ENCODE assay signal across 12 mouse cellular contexts in genomic region chr5:143061511-143061910, GRCm38 (mm10). TPM values are rescaled to one million over a fixed set of nuclear protein-coding genes. Genes with fewer than 3 reads are reported as not detected.
DNase-seq lines count a peak whose midpoint lies in the region; ATAC-seq and TF ChIP-seq lines count a peak whose summit lies in the region.
"Had no signal": no experiment of that assay in that cellular context is flagged by ENCODE, and none has a peak within 500 bp of the region (broad histone marks: within the 10 kb centered on the region; RNA-seq: fewer than 3 reads in every experiment).

No protein-coding gene starts in this region.

- DNase-seq in heart, adult 18-20 months, result peak; percentile 55 to 56
- DNase-seq in adrenal gland, postnatal 36 days, result peak; percentile 56 to 62
- DNase-seq in heart, postnatal 0 days (ENCODE audit: low spot score), result peak; percentile 79
- no peak for DNase-seq in midbrain, embryonic 11.5 days (ENCODE audit: low spot score, missing footprints)
- no peak for DNase-seq in thymus, postnatal 10 days (ENCODE audit: low spot score in 2 of 2)
- no peak for DNase-seq in urinary bladder, adult 18-20 months (ENCODE audit: low spot score in 2 of 2)
- DNase-seq in embryo, embryonic 10.5 days (ENCODE audit: low spot score), result no peak
- DNase-seq: right cerebral cortex, postnatal 14 days; thymus, adult 2 months had no signal

- no peaks in the 10 kb centered on the region for H3K27me3 ChIP-seq in heart, embryonic 11.5 days (ENCODE audit: control insufficient read depth, insufficient read depth, low read length)
- no peaks in the 10 kb centered on the region for H3K27me3 ChIP-seq in heart, postnatal 0 days (ENCODE audit: control insufficient read depth, insufficient read depth, low read length)
- peaks cover 2% of the 10 kb centered on the region; the same call in 1 of the 2 replicates for H3K27me3 ChIP-seq in midbrain, embryonic 11.5 days (ENCODE audit: control insufficient read depth, insufficient read depth, low read length)
- H3K27me3 ChIP-seq: limb, embryonic 15.5 days had no signal

- WGBS in heart, embryonic 11.5 days (ENCODE audit: insufficient replicate concordance), result 42% methylated on average over 3 of the region's 3 CpGs
- 28% methylated on average over 3 of the region's 3 CpGs for WGBS in heart, postnatal 0 days
- 37% methylated on average over 3 of the region's 3 CpGs for whole genome bisulfite sequencing in midbrain, embryonic 11.5 days

- no peak for ATAC-seq in heart, embryonic 11.5 days (replicated peaks; ENCODE audit: insufficient number of reproducible peaks, low FRiP score, low TSS enrichment)
- peak; percentile 62 for ATAC-seq in heart, postnatal 0 days (ENCODE audit: insufficient read depth, low read depth)
- ATAC-seq in midbrain, embryonic 11.5 days (ENCODE audit: low FRiP score), result peak; percentile 50
- ATAC-seq: activated CD4-positive, CD25-positive, alpha-beta regulatory T cell, adult 4 months had no signal

- H3K4me3 ChIP-seq in heart, embryonic 11.5 days (ENCODE audit: low read depth, low read length), result no peak overlapping the region
- no peak overlapping the region for H3K4me3 ChIP-seq in heart, postnatal 0 days (ENCODE audit: low read depth, low read length)
- H3K4me3 ChIP-seq in midbrain, embryonic 11.5 days (ENCODE audit: low read depth, low read length), result no peak overlapping the region
- H3K4me3 ChIP-seq: limb, embryonic 15.5 days had no signal

- TF ChIP-seq EP300 in heart, postnatal 0 days (IDR thresholded peaks at IDR 0.05; ENCODE audit: low read depth), result no peak

- TF ChIP-seq CTCF in heart, postnatal 0 days (IDR thresholded peaks at IDR 0.05; ENCODE audit: low read depth), result no peak

- no peak overlapping the region for H3K27ac ChIP-seq in heart, embryonic 11.5 days (ENCODE audit: low read depth, low read length)
- peak overlapping the region; percentile 63 for H3K27ac ChIP-seq in heart, postnatal 0 days (ENCODE audit: low read depth)
- H3K27ac ChIP-seq in midbrain, embryonic 11.5 days (ENCODE audit: low read depth, low read length), result peak overlapping the region; percentile 45; the same call in 1 of the 2 replicates
- H3K27ac ChIP-seq: limb, embryonic 15.5 days had no signal

- no peaks in the 10 kb centered on the region for H3K9me3 ChIP-seq in heart, embryonic 11.5 days (replicated peaks; ENCODE audit: control insufficient read depth, low read length)
- no peaks in the 10 kb centered on the region for H3K9me3 ChIP-seq in heart, postnatal 0 days (replicated peaks; ENCODE audit: control insufficient read depth, low read length)
- no peaks in the 10 kb centered on the region for H3K9me3 ChIP-seq in midbrain, embryonic 11.5 days (ENCODE audit: control insufficient read depth, low read length)
- H3K9me3 ChIP-seq: limb, embryonic 15.5 days had no signal

- peaks cover 48% of the 10 kb centered on the region for H3K4me1 ChIP-seq in heart, embryonic 11.5 days (ENCODE audit: control insufficient read depth, insufficient read depth, low read length)
- H3K4me1 ChIP-seq in heart, postnatal 0 days (ENCODE audit: control insufficient read depth, insufficient read depth), result peaks cover 37% of the 10 kb centered on the region
- peaks cover 10% of the 10 kb centered on the region for H3K4me1 ChIP-seq in midbrain, embryonic 11.5 days (ENCODE audit: control insufficient read depth, insufficient read depth, low read length)

- H3K9ac ChIP-seq in heart, embryonic 11.5 days (ENCODE audit: low read depth, low read length), result no peak overlapping the region
- H3K9ac ChIP-seq in heart, postnatal 0 days (replicated peaks; ENCODE audit: low read depth, low read length), result no peak overlapping the region
- H3K9ac ChIP-seq in midbrain, embryonic 11.5 days (ENCODE audit: low read length), result no peak overlapping the region
- H3K9ac ChIP-seq: limb, embryonic 15.5 days had no signal

- no peak overlapping the region for H3K4me2 ChIP-seq in heart, embryonic 11.5 days
- no peak overlapping the region for H3K4me2 ChIP-seq in heart, postnatal 0 days (ENCODE audit: low read depth, low read length)
- H3K4me2 ChIP-seq in midbrain, embryonic 11.5 days, result no peak overlapping the region
- H3K4me2 ChIP-seq: limb, embryonic 15.5 days had no signal

- H3K36me3 ChIP-seq in heart, embryonic 11.5 days (ENCODE audit: control insufficient read depth, insufficient read depth, low read length), result 0 out of 2 replicates have a peak, but pooled peaks cover 2% of the 10 kb centered on the region
- peaks cover 30% of the 10 kb centered on the region for H3K36me3 ChIP-seq in heart, postnatal 0 days (replicated peaks; ENCODE audit: control insufficient read depth, insufficient read depth, low read length)
- 0 out of 2 replicates have a peak, but pooled peaks cover 4% of the 10 kb centered on the region for H3K36me3 ChIP-seq in midbrain, embryonic 11.5 days (ENCODE audit: control insufficient read depth, insufficient read depth, low read length)

RNA-seq across cellular contexts. Expression of gene Rnf216, which starts 51.3 kb away (rescaled TPM):
- total RNA-seq in heart, adult 18-20 months (2021), result 10 to 100 TPM; 23.3 to 25.7 TPM
- polyA plus RNA-seq in heart, embryonic 11.5 days (2014; fragmentation: Nextera tagmentation; extraction: Ambion mirVana), result 22.8 and 35.2 TPM in 2 replicates
- total RNA-seq in adrenal gland, postnatal 36 days (2021), result 10 to 100 TPM; 38.4 to 48.7 TPM
- total RNA-seq in heart, postnatal 0 days (2014; rRNA removed; ENCODE audit: low replicate concordance), result 23.3 and 25.2 TPM in 2 replicates
- 17.1 and 17.7 TPM in 2 replicates for polyA plus RNA-seq in heart, postnatal 0 days (2015; fragmentation: Nextera tagmentation; extraction: Ambion mirVana)
- 29.2 and 29.4 TPM in 2 replicates for polyA plus RNA-seq in midbrain, embryonic 11.5 days (2014; fragmentation: Nextera tagmentation; extraction: Ambion mirVana)

Comparison
In these comparisons a context has a peak if more than half of its experiments do, and no peak if none do; other contexts are left out.
1. DNase-seq: peak in heart, adult 18-20 months (2 of 2), adrenal gland, postnatal 36 days (2 of 2) and heart, postnatal 0 days (single experiment); none in midbrain, embryonic 11.5 days (single experiment), thymus, postnatal 10 days (0 of 2), urinary bladder, adult 18-20 months (0 of 2) and embryo, embryonic 10.5 days (single experiment).